Mouse (Mus musculus) liver, adult 2 months (tissue): ENCODE results near the gene Tnf. TPM values are rescaled to one million over a fixed set of nuclear protein-coding genes. Genes with fewer than 3 reads are reported as not detected.
A peak's percentile ranks its signal among the peaks of the same experiment; 100 is the strongest.

ENCODE experiments used
- DNase-seq: peaks from one replicate; pipeline ENCODE4 v3.0.0-alpha.2; 2011; ENCODE audit warnings: low read depth, low spot score; ENCODE audit errors: extremely low read depth
- H3K27ac ChIP-seq: fragments of 200-500 bp; replicated peaks from 2 replicates; pipeline ENCODE4 v1.5.1; 2012; ENCODE audit warnings: low read depth, mild to moderate bottlenecking, control low read depth, inconsistent platforms, low read length; ENCODE audit not compliant: insufficient read depth
- H3K27me3 ChIP-seq: fragments of 200-500 bp; 2 replicates; pipeline ENCODE4 v1.6.1; 2012; ENCODE audit warnings: mild to moderate bottlenecking, moderate library complexity, low read length, inconsistent platforms; ENCODE audit not compliant: control insufficient read depth, insufficient read depth
- H3K36me3 ChIP-seq: fragments of 200-500 bp; 2 replicates; pipeline ENCODE4 v1.6.1; 2012; ENCODE audit warnings: low read length, inconsistent platforms; ENCODE audit not compliant: control insufficient read depth, insufficient read depth
- H3K4me1 ChIP-seq: fragments of 200-500 bp; 2 replicates; pipeline ENCODE4 v1.6.1; 2011; ENCODE audit warnings: low read length; ENCODE audit not compliant: control insufficient read depth, insufficient read depth
- H3K4me3 ChIP-seq: fragments of 200-500 bp; 2 replicates; pipeline ENCODE4 v1.5.1; 2011; ENCODE audit warnings: low read depth, mild to moderate bottlenecking, control low read depth, low read length, moderate library complexity; ENCODE audit not compliant: insufficient read depth
- H3K79me2 ChIP-seq: fragments of 200-500 bp; 2 replicates; pipeline ENCODE4 v1.6.1; 2012; ENCODE audit warnings: inconsistent platforms, mild to moderate bottlenecking, low read length, moderate library complexity; ENCODE audit not compliant: control insufficient read depth, insufficient read depth
- H3K9ac ChIP-seq: fragments of 200-500 bp; 2 replicates; pipeline ENCODE4 v1.6.1; 2012; ENCODE audit warnings: low read depth, mild to moderate bottlenecking, control low read depth, inconsistent platforms, low read length
- CTCF ChIP-seq: fragments of 200-500 bp; IDR thresholded peaks from 2 replicates; pipeline ENCODE4 v1.5.1; 2011; ENCODE audit warnings: low read depth, low read length, control low read depth
- POLR2A ChIP-seq: fragments of 200-500 bp; IDR thresholded peaks from 2 replicates; pipeline ENCODE4 v1.6.1; 2011; ENCODE audit warnings: low read length, control low read depth; ENCODE audit not compliant: insufficient read depth; ENCODE audit errors: extremely low read depth
- WGBS: fragments of 180-500 bp; shearing (Covaris S2); methylation state at CpG from one replicate; pipeline ENCODE4 v1.1.7; 2018; 5-methylcytosine and 5-hydroxymethylcytosine counted together
- polyA plus RNA-seq: library from polyadenylated mRNA; depleted of rRNA; stranded (reverse); fragments of >200 nt; gene quantifications from 2 replicates; pipeline ENCODE4 v1.2.3, GENCODE M21; 2012; rRNA removed
- total RNA-seq: library from RNA; depleted of rRNA; stranded (reverse); fragments of >200 nt; gene quantifications from 2 replicates; pipeline ENCODE4 v1.2.3, GENCODE M21; 2014; rRNA removed

The Tnf gene
- total RNA-seq (0.13 TPM in 1 of 2 replicates, not detected in the other), polyA plus RNA-seq (0.15 and 0.29 TPM in 2 replicates)

DNA sequence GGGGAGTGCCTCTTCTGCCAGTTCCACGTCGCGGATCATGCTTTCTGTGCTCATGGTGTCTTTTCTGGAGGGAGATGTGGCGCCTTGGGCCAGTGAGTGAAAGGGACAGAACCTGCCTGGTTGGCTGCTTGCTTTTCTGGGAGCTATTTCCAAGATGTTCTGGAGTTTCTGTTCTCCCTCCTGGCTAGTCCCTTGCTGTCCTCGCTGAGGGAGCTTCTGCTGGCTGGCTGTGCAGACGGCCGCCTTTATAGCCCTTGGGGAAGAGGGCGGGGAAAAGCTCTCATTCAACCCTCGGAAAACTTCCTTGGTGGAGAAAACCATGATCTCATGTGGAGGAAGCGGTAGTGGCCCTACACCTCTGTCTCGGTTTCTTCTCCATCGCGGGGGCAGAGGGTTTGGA, at the start of gene Tnf:
TSS of gene Tnf (minus strand) at position 221 of the 400 bp plus-strand sequence.
- 38% methylated on average over 13 of the region's 13 CpGs for WGBS
- Histone ChIP-seq H3K27me3 (no peaks in the 10 kb centered on the region), H3K79me2 (no peaks in the 10 kb centered on the region), H3K36me3 (no peaks in the 10 kb centered on the region), H3K9ac (no peak within 1 kb of the TSS; the same call in 1 of the 2 replicates), H3K4me3 (peak within 1 kb of the TSS; percentile 24), H3K27ac (0 out of 2 replicates have a peak within 1 kb of the TSS, but pooled peaks have one; percentile 34), H3K4me1 (no peaks in the 10 kb centered on the region)
- DNase-seq = no peak
- TF ChIP-seq CTCF (no peak), POLR2A (0 out of 2 replicates have a peak, but pooled peaks have one; percentile 22)

DNA sequence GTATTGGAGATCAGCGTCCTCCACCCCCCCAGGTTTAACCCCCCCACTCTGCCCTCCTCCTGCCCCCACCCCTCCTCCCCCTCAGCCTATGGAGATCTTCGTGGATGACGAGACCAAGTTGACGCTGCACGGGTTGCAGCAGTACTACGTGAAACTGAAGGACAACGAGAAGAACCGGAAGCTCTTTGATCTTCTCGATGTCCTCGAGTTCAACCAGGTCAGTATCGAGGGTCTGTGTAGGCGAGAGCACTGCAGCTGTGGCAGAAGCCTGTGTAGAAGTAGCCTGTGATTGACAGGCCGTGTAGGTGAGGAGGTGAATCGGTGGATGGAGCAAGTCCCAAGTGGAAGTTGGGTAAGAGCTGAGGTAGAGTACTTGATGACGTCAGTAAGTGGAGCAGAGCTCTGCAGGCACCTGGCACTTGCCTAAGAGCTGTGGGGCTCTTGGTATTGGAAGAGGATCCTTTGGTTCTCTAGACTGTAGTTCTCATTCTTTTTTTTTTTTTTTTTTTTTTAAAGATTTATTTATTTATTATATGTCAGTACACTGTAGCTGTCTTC, 49.4 kb upstream of the Tnf start:
- no peak overlapping the region for H3K4me3 ChIP-seq
- 59% methylated on average over 15 of the region's 15 CpGs for WGBS
- no peaks in the 10 kb centered on the region for H3K79me2 ChIP-seq
- DNase-seq = peak; percentile 69
- no peaks in the 10 kb centered on the region for H3K27me3 ChIP-seq
- no peak for TF ChIP-seq CTCF
- no peaks in the 10 kb centered on the region for H3K4me1 ChIP-seq
- peaks cover 44% of the 10 kb centered on the region for H3K36me3 ChIP-seq
- H3K9ac ChIP-seq = no peak overlapping the region
- no peak overlapping the region for H3K27ac ChIP-seq

DNA sequence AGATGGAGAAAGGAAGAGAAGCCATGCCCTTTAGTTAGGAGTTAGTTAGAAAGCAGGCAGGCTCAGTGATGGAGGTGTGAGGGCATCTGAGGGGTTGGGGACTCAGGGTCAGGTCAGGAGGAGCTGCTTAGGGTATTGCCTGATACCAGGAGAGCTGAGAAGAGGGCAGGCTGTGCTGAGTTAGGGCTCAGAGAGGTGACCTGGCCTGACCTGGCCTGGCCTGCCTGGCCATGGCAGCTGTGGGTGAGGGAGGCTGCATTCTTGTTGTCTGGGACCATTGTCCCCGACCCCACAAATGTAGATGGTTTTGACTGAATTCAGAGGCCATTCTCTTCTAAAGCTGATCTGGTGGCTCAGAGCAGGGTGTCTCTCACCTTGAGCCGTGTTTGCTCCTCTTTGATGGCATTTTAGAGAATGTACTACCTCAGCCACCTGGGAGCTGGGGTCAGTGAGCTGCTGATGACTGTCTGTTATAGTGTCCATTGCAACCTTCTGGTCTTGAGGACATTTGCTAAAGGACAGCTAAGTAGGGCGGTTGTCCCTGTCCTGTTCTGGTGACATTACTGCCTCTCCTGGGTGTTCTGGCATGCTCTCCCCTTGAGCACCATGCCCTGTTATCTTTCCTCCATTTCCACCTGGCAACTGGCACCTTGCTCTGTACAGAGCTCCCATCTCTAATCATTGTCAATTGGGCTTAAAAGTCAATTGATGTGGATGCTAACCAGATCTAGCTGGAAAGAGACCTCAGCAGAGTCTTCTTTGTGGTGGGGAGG, 48.7 kb upstream of the Tnf start:
- no peak overlapping the region for H3K9ac ChIP-seq
- no peaks in the 10 kb centered on the region for H3K4me1 ChIP-seq
- WGBS = 93% methylated on average over 3 of the region's 3 CpGs
- no peak for DNase-seq
- no peak overlapping the region for H3K4me3 ChIP-seq
- H3K27me3 ChIP-seq = no peaks in the 10 kb centered on the region
- no peak for TF ChIP-seq POLR2A
- TF ChIP-seq CTCF = no peak
- H3K27ac ChIP-seq = no peak overlapping the region
- no peaks in the 10 kb centered on the region; the same call in 1 of the 2 replicates for H3K79me2 ChIP-seq
- peaks cover 50% of the 10 kb centered on the region for H3K36me3 ChIP-seq

DNA sequence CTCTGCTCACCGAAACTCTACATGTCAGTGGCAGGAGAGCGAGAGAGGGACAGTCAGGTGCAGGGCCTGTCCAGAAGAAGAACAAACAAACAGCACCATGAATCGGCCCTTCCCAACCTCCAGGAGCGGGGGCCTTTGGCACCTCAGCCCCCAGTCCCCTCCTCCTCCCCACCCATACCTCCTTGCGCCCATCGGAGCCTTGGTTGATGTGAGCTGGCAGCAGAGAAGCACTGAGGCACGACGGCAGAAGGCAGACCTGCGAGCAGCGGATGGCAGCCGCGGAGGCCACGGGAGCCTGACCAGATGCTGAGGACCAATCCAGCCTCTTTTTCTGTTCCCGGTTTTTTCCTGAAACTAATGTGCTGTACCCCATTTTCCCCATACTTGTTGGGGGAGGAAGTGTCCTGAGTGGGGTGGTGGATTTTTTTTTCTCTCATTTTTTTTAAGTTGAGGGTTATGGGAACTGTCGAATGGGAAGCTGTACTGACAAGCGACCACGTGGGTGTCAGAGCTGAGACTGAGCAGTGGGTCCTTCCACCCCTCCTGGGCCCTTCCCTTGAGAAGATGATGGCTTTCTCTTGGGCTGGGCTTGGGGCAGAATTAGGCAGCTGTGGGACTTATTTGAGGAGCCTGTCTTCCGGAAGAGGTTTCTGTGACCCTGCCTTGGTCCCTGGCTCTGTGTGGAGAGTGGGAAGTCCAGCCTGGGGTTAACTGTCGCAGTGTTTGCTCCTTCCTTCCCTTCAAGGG, 47.8 kb upstream of the Tnf start:
- Histone ChIP-seq H3K27ac (no peak overlapping the region), H3K9ac (no peak overlapping the region), H3K27me3 (no peaks in the 10 kb centered on the region), H3K4me3 (no peak overlapping the region), H3K4me1 (no peaks in the 10 kb centered on the region), H3K36me3 (peaks cover 58% of the 10 kb centered on the region), H3K79me2 (peaks cover under 1% of the 10 kb centered on the region; the same call in 1 of the 2 replicates)
- WGBS = 81% methylated on average over 19 of the region's 19 CpGs
- no peak for DNase-seq
- TF ChIP-seq POLR2A = no peak
- TF ChIP-seq CTCF = no peak

DNA sequence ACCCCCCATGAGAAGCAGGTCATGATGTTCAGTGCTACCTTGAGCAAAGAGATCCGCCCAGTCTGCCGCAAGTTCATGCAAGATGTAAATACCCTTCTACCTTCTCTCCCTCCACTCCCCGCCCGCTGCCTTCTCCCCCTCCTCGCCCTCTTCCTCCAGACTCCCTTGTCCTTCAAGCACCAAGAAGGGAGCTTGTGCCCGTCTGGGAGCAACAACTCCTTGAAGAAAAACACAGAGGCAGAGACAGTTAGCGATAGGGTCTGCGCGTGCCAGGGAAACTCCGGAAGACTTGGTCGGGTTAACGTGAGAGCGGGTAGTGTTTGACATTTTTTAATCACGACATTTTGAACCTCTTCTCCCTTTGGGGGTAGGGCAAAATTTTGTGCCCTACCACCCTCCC, 47.2 kb upstream of the Tnf start:
- Histone ChIP-seq H3K79me2 (peaks cover 6% of the 10 kb centered on the region; the same call in 1 of the 2 replicates), H3K27me3 (no peaks in the 10 kb centered on the region), H3K4me3 (no peak overlapping the region), H3K36me3 (peaks cover 64% of the 10 kb centered on the region), H3K9ac (no peak overlapping the region), H3K27ac (no peak overlapping the region), H3K4me1 (no peaks in the 10 kb centered on the region)
- TF ChIP-seq POLR2A (no peak), CTCF (no peak)
- WGBS = 87% methylated on average over 14 of the region's 14 CpGs
- DNase-seq = no peak
